Mouse (Mus musculus) embryo, embryonic 11 days (tissue): ENCODE data around the gene Dsn1.
A peak's percentile ranks its signal among the peaks of the same experiment; 100 is the strongest.

Source experiments
- DNase-seq: peaks from one replicate; pipeline ENCODE4 v3.0.0-alpha.2; 2015

Dsn1 gene

DNA sequence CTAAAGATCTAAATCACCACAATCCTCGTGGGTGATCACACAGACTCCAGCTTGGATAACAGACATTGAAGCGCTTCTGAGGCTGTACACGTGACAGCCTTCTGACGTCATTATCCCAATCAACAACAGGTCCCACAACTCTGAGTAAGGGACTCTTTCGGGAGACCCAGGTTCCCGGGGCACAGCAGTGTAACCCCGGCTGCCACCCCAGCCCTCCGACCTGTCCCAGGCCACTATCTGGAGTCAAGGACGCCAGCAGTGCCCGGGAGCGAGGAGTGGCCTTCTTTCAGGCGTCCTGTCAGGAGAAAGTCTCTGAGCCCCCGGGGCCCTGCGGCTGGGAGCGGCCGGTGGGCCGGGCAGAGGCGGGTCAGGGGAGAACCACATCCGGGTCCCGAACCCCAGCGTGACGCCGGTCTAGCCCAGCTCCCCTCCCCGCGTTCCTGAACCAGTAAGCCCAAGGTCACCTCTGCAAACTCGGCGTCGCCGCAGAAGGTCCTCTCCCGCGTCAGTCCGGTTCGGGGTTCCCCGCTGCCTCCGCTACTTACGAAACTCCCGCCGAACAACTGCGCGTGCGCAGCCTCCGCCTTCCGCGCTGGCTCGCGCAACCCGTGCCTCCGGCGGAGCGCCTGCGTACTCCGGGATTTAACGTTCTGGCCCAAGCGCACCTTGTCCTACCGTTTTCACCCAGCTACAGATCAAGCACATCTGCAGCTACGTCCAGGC lies at the start of gene Dsn1:
Gene Dsn1 (minus strand): TSS at position 644 of the 723 bp plus-strand sequence.
- peak; percentile 95 for DNase-seq

DNA sequence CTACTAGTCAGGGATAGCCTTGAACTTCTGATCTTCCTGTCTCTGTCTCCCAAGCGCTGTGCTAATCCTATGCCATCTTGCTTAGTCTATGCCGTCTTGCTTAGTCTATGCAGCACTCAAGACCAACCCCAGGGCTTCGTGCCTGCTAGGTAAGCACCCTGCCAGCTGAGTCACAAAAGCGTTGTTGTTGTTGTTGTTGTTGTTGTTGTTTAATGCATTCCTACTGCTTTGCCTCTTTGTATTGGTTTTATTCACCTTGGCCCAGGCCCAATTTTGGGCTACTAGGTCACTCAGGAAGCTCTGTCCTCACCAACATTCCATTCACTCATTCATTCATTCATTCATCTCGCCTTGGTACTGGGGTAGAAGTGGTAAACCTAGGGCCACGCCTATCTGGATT lies 48.8 kb upstream of the Dsn1 start:
- DNase-seq = no peak

DNA sequence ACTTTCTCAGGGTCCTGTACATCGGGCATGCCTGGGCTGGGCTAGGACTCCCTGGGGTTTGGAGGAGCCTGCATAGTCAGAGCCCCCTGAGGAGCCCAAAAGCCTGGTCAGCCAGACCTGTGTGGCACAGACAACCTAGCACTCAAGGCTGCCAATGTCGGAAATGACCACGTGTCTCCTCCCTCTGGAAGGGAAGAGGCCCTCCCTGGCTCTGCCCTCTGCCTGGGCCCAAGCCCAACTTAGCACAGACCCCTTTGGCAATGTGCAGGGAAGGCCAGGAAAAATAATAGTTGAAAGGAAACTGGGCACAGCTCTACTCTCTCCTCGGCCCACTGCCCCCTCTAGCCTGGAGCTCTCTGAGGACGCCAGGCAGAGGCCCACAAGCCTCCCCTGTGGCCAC lies 47.9 kb upstream of the Dsn1 start:
- no peak for DNase-seq

DNA sequence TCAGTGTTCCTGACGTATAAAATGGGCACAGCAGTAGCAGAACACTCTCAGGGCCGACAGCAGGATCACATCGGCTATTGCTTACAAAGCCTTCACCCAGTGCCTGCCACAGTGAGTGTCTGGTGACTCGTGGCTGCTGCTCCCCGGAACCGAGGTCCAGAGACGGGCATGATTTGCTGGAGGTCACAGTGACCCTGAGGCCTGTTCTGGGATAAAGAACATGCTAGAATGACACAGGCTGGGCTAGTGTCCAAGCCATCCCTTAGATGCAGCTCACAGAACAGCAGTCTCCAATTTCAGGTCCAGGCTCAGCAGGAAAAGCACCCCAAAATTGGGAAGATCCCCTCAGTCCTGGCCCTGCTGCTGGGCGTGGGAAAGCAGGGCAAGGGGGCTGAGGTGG lies 47.3 kb upstream of the Dsn1 start:
- no peak for DNase-seq

DNA sequence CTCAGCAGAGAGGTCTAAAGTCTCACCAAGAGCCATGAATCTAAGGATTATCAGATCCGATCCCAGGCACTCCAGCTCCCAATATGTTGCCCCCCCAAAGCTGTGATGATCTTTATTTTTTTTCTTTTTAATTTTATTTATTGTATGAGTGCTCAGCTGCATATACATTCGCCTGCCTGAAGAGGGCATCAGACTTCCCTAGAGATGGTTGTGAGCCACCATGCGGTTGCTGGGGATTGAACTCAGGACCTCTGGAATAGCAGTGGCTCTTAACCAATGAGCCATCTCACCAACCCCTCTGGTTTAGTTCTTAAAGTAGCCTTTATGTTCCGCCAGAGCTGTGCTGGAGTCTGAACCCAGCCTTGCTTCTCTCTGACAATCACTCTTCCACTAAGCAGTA lies 46.8 kb upstream of the Dsn1 start:
- no peak for DNase-seq

DNA sequence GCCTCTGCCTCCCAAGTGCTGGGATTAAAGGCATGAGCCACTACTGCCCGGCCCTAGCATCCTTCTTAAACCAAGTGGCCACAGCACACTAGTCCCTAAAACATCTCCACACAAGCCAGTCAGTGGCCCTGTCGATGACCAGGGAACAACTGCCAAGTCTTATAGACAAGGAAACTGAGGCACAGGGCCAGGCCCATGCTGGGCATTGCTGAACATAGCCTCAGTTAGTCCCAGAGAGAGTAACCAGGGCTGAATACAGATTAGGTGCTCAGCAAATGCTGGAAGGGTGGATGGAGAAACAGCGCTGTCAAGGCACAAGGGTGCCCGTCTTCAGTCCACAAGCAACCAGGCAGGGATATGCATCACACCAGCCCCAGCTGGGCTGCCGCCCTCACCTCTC lies 46.2 kb upstream of the Dsn1 start:
- no peak for DNase-seq

DNA sequence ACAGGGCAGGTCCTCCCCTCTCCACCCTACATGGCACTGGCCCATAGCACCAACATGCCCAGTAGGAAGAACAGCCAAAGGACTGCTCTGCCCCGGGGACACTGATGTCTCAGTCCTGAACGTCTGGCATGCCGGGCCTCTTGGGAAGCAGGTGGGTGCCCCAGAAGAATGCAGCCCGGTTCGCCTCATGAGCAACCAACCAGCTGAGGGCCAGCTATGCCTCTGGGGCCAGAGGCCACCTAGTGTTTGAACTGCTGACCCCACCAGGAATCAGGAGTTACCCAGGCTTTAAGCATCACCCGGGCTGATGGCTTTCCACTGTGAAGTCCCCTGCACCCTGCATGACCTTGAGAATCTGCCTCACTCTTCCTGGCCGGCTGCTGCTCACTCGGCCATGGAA lies 45.5 kb upstream of the Dsn1 start:
- DNase-seq = no peak

DNA sequence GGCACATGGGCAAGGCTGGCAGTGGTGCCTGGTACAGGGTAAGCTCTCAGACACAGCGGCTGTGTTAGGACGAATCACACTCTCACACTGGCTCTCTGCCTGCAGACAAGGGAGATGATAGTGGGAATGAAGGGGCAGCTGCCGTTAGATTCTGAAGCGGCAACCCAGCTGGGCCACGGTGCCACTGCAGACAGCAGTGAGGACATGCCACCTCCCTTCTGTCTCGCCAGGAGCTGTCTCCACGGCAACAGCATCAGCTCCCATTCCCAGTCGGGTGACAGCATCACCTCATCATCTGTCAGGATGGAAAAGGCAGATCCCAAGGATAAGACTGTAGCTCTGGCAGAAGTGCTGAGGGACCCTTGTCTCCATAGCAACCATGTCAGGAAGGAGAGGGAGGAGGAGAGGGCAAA lies 42.9 kb upstream of the Dsn1 start:
- peak; percentile 48 for DNase-seq

DNA sequence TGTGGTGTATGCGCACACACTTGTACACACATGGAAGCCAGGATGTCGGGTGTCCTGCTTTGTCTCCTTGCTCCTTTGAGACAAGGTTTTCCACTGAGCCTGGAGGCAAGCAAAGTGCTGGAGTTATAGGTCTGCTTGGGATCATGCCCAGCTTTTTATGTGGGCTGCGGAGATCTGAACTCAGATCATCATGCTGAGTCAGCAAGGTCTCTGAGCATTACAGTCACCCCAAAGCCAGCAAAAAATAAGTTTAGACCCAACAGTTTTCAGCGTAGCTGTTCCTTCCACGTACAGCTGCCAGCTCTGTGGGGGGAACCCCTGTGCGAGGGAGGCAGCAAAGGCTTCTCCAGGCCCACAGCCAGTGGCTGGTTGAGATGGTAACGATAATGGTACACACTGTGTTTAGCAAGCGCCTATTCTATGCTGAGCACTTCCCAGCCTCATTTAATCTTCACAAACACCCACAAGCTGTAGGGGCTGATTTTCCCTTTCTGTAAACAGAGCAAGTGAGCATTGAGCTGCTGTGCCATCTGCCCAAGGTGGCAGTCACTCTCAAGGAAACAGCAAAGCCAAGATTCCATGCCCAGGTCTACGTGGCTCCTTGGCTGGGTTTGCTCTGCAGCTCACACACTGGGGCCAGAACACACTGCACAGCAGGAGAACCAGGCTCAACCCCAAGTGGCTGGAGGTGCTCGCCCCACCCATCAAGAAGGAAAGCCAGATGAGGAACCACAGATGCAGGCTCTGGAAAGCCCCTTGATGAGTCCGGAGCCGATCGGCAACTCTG lies 41.6 kb upstream of the Dsn1 start:
- no peak for DNase-seq

DNA sequence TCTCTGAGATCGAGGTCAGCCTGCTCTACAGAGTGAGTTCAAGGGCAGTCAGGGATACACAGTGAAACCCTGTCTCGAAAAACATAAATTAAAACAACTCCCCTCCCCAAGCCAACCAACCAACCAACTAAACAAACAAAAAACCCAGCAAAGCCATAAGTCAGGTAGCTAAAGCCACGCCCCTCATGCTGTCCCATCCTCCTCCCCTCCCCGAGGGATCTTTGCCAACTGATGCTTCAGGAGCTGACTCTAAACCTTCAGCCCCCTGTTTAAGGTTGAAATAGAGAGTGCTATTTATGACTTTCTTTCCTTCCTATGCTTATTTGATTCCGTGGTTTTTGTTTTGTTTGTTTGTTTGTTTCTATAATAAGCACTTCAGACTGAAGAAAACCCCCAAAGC lies 40.0 kb upstream of the Dsn1 start:
- DNase-seq = no peak

DNA sequence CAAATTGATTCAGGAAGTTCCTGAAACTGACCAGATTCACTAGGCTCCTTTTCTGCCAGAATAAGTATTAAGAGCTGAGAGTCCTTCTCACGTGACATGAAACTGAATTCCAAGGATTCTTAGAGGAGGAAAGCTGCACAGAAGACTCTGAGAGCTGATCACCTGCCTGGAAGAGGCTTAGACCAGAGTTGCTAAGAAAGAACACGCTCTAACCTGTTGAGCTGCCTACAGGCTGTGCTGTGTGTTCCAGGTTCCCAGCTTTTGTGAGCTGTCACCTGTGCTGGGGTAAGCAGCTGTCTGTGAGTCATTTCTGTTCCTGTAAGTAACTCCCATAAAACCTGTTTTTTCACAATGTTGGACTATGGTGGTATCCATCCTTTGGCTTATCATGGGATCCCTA lies 39.0 kb upstream of the Dsn1 start:
- no peak for DNase-seq

DNA sequence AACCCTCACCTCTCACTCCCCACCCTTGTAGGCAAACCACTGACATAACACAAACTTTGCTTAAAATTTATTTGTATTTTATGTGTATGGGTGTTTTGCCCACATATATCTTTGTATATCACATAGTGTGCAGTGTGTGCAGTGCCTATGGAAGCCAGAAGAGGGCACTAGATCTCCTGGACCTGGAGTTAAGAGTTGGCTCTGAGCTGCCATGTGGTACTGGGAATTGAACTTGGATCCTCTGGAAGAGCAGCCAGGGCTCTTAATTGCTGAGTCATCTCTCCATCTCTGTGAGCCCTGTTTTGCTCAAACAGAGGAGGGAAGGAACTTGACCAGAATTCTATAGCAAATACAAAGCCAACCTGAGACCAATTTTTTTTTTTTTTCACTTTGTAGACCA lies 37.0 kb upstream of the Dsn1 start:
- peak; percentile 23 for DNase-seq

DNA sequence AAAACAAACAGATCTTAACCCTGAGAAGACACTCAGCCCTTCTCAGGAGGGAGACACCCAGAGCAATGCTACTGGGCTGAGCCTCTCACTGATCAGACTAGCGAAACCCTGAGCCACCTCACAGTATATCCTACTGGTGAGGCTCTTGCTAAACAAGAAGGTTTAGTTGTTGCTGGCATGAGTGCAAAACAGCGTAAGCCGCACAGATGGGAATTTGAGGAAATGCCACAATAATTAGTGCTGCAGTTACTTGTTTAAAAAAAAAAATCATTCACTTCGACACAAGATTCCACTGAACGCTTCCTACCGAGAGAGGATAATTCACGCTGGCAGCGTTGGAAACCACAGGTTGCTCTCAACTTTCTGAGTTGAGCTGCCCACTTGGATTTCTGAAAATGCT lies 36.6 kb upstream of the Dsn1 start:
- no peak for DNase-seq

DNA sequence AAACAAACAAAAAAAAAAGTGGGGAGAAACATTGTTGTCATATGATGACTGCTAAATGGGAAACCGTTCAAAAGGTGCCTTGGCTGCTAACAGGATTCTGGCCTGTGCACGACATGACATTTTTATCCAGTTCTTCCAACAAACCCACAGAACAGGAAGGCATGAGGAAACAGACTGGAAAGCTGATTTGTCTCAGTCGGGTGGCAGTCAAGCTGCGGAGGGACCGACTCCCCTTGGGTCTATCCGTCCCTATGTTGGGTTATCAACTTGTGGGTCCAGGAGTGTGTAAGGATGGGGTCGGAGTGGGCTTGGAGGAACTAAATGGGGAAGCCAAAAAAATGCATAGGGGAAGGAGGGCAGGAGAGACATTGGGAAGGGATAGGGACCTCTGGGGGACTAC lies 34.5 kb upstream of the Dsn1 start:
- DNase-seq = no peak

DNA sequence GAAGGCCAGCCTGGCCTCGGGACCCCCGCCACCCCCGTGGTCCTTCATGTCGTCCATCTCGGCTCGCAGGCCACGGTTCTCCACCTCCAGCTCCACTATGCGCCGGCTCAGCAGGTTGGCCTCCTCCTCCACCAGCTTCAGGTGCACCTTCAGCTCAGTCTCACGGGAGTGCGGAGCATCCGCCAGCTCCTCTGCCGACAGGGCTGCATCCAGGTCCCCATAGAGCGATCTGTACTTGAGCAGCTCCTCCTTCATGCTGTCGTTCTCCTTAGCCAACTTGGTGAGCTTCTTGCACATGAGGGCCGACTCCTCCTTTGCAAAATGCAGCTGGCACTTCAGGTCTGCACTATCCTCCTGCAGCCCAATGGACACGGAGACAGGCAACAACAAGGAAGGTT lies 33.7 kb upstream of the Dsn1 start:
- no peak for DNase-seq

DNA sequence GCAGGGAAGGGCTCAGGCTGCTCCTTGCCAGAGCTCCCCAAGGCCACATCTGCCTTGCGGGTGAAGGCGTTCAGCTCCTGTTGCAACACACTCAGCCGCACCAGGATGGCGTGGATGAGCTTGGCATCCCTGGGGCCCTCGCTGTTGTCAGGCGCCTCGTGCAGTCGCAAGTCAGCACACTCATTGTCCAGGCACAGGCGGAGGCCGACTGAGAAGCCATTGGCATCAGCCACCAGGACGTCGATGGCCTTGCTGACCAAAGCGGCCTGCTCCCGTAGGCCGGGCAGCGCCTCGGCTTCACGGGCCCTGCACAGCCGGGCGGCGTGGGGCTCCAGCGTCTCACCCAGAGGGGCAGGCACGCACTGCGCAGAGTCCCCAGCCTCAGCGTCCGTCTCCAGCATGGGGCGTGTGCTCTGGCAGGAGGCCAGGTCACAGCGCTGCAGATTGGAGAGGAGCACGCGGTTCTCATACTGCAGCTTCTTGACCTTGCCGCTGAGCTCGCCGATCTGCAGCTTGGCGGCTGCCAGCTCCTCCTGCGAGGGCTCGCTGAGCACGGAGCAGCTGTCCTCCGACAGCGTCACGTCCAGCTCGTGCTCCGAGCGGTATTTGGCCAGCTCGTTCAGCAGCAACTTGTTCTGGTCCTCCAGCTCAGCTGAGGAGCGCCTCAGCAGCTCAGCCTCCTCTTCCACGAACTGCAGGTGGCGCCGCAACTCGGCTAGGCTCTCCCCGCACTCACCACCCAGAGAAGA lies 33.1 kb upstream of the Dsn1 start:
- no peak for DNase-seq

DNA sequence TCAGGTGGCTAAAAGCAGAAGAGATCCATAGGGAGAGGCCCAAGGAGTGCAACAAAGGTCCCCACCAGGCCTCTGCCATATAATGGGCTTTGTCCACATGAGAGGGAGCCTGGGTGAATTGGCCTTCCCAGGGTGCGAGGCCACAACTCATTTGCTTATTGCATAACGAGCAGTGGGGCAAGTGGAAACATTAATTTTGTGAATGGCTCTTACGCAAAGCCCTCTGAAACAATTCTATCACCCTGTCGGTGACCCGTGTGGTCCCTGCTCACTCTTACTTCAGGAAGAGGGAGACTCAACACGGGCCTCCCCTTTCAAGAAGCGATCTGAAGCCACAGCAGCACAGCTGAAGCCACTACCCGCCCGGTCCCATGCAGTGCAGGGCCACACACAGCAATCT lies 30.3 kb upstream of the Dsn1 start:
- DNase-seq = no peak

DNA sequence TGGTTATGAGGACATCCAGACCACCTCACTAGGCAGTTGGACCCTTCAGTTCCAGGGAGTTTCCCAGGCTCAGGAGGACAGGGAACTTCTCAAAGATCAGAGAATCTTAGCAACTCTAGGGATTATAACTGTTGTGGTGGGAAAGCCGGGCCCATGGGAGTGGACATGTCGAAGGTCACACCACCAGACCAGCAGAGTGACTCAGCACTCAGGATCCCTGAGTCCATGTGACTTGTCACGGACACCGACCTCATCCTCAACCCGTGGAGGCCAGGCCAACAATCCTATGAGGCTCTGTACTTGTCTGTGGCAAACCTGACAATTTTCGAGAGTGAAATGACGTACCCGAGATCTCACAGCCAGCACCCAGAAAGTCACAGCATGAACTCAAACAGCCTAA lies 29.4 kb upstream of the Dsn1 start:
- DNase-seq = no peak

DNA sequence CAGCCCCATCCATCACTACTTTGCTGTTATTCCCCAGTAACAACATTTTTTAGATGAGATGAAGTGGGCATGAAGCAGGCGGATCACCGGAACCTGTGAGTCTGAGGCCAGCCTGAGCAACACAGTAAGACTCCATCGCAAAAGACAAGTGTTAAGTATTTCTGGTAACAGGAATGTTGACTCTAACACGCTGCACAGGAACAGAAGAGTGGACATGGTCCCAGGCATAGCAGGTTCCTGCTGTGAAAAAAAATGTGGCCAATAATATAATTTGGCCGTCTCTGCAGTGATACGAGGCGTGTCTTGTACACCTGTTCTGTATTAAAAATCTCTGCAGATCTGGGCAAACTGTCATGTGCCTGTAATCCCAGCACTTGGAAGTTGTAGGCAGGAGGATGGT lies 28.4 kb upstream of the Dsn1 start:
- DNase-seq = no peak

DNA sequence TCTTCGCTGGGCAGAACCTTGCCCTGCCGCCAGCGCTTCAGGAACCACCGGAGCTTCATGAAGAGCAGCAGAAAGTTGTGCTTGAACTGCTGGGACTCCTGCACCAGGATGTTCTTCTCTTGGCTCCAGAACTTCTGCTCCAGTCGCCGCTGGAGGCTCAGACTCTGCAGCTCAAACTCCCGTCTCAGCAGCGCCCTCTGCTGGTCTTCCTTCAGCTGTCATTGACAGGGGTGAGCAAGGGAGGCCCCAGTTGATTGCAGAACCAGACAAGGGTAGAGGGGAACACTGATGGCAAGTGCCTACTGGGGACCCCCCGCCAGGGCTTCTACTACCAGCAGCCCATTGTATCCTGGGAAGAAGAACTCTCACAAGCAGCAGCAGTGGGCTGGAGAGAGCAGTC lies 23.9 kb upstream of the Dsn1 start:
- DNase-seq = peak; percentile 82

DNA sequence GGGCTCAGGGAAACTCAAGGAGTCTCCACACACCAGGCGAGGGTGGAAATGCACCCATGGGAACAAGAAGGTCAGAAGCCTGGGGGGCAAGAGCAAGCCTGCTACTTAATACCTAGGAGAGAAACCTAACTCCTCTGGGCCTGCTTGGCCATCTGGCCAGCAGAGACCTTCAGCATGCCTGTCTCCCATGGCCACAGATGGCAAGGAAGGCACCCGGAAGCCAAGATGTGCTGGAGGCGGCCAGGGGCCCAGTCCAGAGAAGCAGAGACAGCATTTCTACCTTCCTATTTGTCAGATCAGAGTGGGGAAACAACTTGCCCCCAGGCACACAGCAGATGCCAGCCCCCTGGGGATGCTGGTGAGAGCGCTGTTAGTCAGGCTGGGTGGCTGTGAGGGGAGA lies 21.3 kb upstream of the Dsn1 start:
- DNase-seq = no peak

DNA sequence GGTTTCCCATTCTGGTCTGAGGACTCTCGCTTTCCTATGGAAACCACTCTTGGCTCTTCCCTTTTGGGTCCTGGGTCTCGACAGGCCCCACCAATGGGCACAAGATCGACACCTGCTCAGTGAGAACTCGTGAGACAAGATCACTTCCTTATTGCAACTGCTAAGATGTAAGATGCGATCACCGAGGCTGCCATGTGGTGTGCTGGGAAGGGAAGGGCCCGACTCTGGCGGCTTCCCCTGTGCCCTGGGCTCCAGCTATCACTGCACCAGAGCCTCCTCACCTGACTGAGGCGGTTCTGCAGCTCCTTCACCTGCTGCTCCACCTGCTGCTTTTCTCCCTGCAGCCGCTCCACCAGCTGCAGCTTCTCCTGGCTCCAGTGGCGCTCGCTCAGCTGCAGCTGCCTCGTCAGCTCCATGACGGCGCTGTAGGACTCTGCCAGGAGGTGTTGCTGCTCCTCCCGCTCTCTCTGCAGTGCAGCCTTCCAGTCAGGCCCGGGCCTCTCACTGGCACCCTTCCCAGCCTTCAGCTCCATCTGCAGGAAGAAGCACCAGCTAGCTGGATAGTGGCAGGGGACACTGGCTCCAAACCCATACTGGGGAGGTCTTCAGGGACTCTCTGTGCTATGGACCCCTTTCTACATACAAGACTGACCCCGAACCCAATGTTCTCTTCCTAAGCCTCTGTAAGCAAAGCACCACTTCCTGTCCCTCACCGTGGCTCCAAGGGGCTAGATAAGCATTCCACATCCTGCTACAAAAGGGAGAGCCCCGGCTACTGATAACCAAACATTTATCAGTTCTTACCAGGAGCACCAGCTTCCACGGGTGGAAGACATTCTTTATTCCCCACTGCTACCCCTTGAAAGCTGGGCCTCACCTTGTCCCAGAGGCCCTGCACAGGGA lies 20.4 kb upstream of the Dsn1 start:
- no peak for DNase-seq

DNA sequence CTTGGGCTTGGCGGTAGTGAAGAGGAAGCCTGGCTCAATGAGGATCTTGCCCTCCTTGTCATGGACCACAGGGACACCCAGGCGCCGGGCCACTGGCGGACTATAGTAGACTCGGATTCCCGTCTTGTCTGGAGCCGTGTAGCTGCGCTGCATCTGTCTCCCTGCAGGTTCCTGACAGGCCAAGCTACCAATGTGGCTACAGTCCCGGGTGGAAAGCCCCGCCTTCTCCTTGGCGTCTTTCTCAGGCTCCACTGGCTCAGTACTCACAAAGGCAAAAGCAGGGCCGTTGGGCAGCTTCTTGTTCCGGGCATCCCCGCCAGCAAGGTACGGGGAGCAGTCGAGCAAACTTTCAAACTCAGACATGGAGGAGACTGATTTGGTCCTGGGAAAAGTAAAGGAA lies 14.2 kb upstream of the Dsn1 start:
- no peak for DNase-seq
